Mouse (Mus musculus): ENCODE results near the gene Fxyd3.

GRCm38 (mm10) chr7:31100786-31101185 is 24.3 kb upstream of the Fxyd3 start:
- TF ChIP-seq POLR2A (IDR thresholded peaks at IDR 0.05; ENCODE audit: control insufficient read depth, extremely low read depth, insufficient read depth, low read length, poor library complexity) (no peak), CTCF (IDR thresholded peaks at IDR 0.05; ENCODE audit: borderline replicate concordance, control insufficient read depth, extremely low read depth, insufficient read depth, low read length, poor library complexity) (no peak)

All from thymus, adult 2 months (tissue).